Mouse (Mus musculus): ENCODE results near the gene Serpina3g. TPM values are rescaled to one million over a fixed set of nuclear protein-coding genes. Genes with fewer than 3 reads are reported as not detected.
"Not testable (repeated sequence)": the region's sequence is repeated elsewhere in the genome, so short reads cannot be mapped to it uniquely, and the experiment has no call there.

Serpina3g gene
- polyA plus RNA-seq, 1 experiment from 2014 or later: 1.9 TPM

DNA sequence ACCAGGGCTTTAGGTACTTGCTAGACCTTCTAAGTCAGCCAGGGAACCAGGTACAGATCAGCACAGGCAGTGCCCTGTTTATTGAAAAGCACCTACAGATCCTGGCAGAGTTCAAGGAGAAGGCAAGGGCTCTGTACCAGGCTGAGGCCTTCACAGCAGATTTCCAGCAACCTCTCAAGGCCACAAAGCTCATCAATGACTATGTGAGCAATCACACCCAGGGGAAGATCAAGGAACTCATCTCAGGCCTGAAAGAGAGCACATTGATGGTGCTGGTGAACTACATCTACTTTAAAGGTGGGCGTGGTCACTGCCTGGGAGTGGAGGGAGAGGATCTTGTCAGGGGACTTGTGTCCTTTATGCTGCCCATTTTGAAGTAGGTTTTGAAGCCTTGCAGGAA lies 2.0 kb downstream of the Serpina3g start:
- ATAC-seq, H3K4me2 ChIP-seq: not testable (repeated sequence)

DNA sequence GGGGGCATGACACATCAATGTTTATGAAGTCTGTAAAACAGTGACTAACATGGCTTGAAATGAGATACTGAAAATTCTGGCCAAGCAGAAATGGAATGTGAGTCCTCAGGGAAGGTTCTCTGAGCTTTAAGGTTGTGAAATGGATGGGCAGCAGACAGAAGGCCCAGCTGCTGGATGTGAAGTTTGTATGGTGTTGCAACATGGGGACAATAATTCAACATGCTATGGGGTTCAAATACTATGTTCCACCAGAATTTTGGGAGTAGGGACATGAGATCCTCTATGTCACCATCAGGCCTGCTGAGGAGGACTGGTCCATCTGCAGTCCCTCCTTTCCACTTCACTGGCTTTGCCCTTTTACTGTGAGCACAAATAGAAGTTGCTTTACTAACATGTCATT lies 7.3 kb downstream of the Serpina3g start:
- no peaks in the 10 kb centered on the region for H3K9me3 ChIP-seq (replicated peaks)
- no peaks in the 10 kb centered on the region for H3K27me3 ChIP-seq (replicated peaks)
- H3K9ac ChIP-seq: no peak overlapping the region
- no peak for ATAC-seq
- no peak overlapping the region for H3K4me3 ChIP-seq
- no peaks in the 10 kb centered on the region for H3K4me1 ChIP-seq
- H3K36me3 ChIP-seq: no peaks in the 10 kb centered on the region
- H3K4me2 ChIP-seq: no peak overlapping the region
- no peak overlapping the region for H3K27ac ChIP-seq

More for the DNA sequence above, 2.0 kb downstream of the Serpina3g start:
- not testable (repeated sequence) for H3K9me3 ChIP-seq (replicated peaks); H3K27me3 ChIP-seq (replicated peaks); H3K4me3 ChIP-seq; H3K36me3 ChIP-seq; H3K27ac ChIP-seq; H3K9ac ChIP-seq
- 63% methylated on average over 1 of the region's 1 CpGs for WGBS (ENCODE audit: insufficient replicate concordance)
- peaks cover 11% of the 10 kb centered on the region; the same call in 1 of the 2 replicates for H3K4me1 ChIP-seq

DNA sequence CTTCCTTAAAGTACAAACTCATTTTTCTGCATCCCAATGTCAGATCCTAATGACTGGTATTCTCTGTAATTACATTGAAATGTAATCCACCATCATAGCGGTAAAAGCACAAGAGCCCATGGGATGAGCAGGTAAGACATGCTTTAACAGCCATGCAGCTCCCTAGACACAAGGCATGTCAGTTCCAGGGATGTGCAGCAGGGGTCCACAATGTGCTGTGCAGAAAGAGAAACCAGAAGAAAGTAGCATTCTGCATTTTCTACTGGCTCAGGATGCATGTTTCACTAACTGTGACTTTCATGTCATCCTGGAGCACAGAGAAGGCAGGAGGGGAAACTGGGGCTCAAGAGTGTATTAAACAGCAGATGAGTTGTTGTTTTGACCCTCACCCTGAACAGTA lies 9.0 kb downstream of the Serpina3g start:
- H3K4me3 ChIP-seq: no peak overlapping the region
- no peak overlapping the region for H3K27ac ChIP-seq
- H3K27me3 ChIP-seq (replicated peaks): no peaks in the 10 kb centered on the region
- no peak for ATAC-seq
- H3K9me3 ChIP-seq (replicated peaks): no peaks in the 10 kb centered on the region
- no peaks in the 10 kb centered on the region for H3K4me1 ChIP-seq
- H3K9ac ChIP-seq: no peak overlapping the region
- H3K36me3 ChIP-seq: no peaks in the 10 kb centered on the region
- WGBS (ENCODE audit: insufficient replicate concordance): 65% methylated on average over 1 of the region's 1 CpGs
- H3K4me2 ChIP-seq: no peak overlapping the region

GRCm38 (mm10) chr12:104245595-104245994 lies 9.6 kb downstream of the Serpina3g start:
- Histone ChIP-seq H3K9ac (no peak overlapping the region), H3K27ac (no peak overlapping the region), H3K9me3 (replicated peaks) (no peaks in the 10 kb centered on the region), H3K36me3 (no peaks in the 10 kb centered on the region), H3K4me1 (no peaks in the 10 kb centered on the region), H3K4me3 (no peak overlapping the region), H3K27me3 (replicated peaks) (no peaks in the 10 kb centered on the region), H3K4me2 (no peak overlapping the region)
- no peak for ATAC-seq
- WGBS (ENCODE audit: insufficient replicate concordance): 55% methylated on average over 3 of the region's 3 CpGs

DNA sequence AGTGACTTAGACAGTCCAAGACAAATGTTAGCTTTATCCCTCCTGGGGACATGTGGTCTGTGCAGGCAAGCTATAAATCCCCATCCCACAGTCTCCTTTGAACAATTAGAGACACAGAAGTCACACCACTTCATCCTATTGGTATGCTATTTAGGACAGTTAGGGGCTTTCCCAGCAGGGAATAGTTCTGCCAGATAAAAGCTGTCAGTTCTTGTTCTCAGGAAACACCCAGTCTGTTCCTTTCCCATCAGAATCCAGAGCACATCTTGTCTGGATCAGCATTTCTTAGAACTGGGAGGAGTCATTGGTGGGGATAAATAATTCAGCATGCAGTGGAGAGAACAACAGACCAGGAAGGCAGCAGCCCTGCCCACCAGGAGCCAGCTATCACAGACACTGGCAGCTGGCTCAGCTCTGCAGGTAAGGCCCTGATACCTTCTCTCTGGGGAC lies 11.5 kb downstream of the Serpina3g start:
- ATAC-seq: no peak
- Histone ChIP-seq H3K4me1 (no peaks in the 10 kb centered on the region), H3K9me3 (replicated peaks) (no peaks in the 10 kb centered on the region), H3K4me2 (no peak overlapping the region), H3K36me3 (no peaks in the 10 kb centered on the region), H3K27ac (no peak overlapping the region), H3K4me3 (no peak overlapping the region), H3K9ac (no peak overlapping the region), H3K27me3 (replicated peaks) (no peaks in the 10 kb centered on the region)

DNA sequence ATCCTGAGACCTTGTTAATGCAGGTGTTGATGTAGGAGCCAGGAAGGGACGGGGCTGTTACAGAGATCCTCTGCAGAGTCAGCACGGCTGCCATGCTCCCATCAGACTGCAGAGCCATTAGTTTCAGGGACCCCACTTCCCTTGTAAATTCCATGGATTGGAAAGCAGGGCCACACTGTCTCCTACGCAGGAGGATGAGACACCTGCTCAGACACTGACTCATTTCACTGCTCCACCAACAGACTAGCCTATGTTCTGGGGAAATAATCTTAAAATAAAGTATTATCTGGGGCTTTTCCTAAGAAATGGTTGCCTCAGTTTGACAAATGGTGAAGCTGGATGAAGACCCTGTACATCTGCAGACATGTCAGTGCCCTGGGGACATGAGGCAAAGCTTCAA lies 12.2 kb downstream of the Serpina3g start:
- H3K36me3 ChIP-seq: no peaks in the 10 kb centered on the region
- H3K27me3 ChIP-seq (replicated peaks): no peaks in the 10 kb centered on the region
- WGBS (ENCODE audit: insufficient replicate concordance): 55% methylated on average over 3 of the region's 3 CpGs
- no peak for ATAC-seq
- no peaks in the 10 kb centered on the region for H3K4me1 ChIP-seq
- no peak overlapping the region for H3K9ac ChIP-seq
- no peak overlapping the region for H3K4me3 ChIP-seq
- H3K27ac ChIP-seq: no peak overlapping the region
- no peak overlapping the region for H3K4me2 ChIP-seq
- H3K9me3 ChIP-seq (replicated peaks): no peaks in the 10 kb centered on the region

- 42% methylated on average over 3 of the region's 3 CpGs for WGBS (ENCODE audit: insufficient replicate concordance)
- no peak for ATAC-seq
Observed at GRCm38 (mm10) chr12:104261041-104261440, 25.0 kb downstream of the Serpina3g start.

DNA sequence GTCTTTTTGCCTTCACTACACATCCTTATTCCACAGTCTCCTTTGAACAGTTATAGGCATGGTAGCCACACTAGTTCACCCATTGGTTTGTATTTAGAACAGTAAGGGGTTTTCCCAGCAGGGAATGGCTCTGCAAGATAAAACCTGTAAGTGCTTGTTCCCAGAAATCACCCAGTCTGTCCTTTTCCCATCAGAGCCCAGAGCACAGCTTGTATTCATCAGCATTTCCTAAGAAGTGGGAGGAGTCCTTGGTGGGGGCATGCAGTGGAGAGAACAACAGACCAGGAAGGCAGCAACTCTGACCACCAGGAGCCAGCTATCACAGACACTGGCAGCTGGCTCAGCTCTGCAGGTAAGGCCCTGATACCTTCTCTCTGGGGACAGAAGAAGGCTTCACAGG lies 26.8 kb downstream of the Serpina3g start, which contains the start of gene Serpina3i:
TSS of gene Serpina3i (plus strand) at position 260 of the 400 bp plus-strand sequence.
- no peak within 1 kb of the TSS for H3K4me2 ChIP-seq
- H3K9me3 ChIP-seq (replicated peaks): no peaks in the 10 kb centered on the region
- no peak within 1 kb of the TSS for H3K9ac ChIP-seq
- no peak for ATAC-seq
- H3K27me3 ChIP-seq (replicated peaks): no peaks in the 10 kb centered on the region
- no peaks in the 10 kb centered on the region for H3K4me1 ChIP-seq
- H3K27ac ChIP-seq: no peak within 1 kb of the TSS
- no peak within 1 kb of the TSS for H3K4me3 ChIP-seq
- H3K36me3 ChIP-seq: no peaks in the 10 kb centered on the region

More at GRCm38 (mm10) chr12:104261041-104261440, 25.0 kb downstream of the Serpina3g start:
- no peak overlapping the region for H3K27ac ChIP-seq
- H3K4me1 ChIP-seq: no peaks in the 10 kb centered on the region
- H3K4me2 ChIP-seq: no peak overlapping the region
- H3K4me3 ChIP-seq: no peak overlapping the region
- no peaks in the 10 kb centered on the region for H3K27me3 ChIP-seq (replicated peaks)
- no peak overlapping the region for H3K9ac ChIP-seq
- H3K36me3 ChIP-seq: no peaks in the 10 kb centered on the region
- H3K9me3 ChIP-seq (replicated peaks): no peaks in the 10 kb centered on the region

DNA sequence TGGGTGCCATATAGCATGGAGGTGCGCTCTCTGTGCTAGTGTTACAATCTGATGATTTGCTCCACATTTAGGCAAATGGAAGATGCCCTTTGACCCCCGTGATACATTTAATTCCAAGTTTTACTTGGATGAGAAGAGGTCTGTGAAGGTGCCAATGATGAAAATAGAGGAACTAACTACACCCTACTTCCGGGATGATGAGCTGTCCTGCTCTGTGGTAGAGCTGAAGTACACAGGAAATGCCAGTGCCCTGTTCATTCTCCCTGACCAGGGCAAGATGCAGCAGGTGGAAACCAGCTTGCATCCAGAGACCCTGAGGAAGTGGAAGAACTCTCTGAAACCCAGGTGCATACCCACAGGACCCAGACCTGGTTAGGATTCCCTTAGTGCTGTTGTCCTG lies 30.3 kb downstream of the Serpina3g start:
- Histone ChIP-seq H3K36me3 (no peaks in the 10 kb centered on the region), H3K9me3 (replicated peaks) (no peaks in the 10 kb centered on the region), H3K27ac (no peak overlapping the region), H3K4me2 (no peak overlapping the region), H3K9ac (no peak overlapping the region), H3K4me3 (no peak overlapping the region), H3K27me3 (replicated peaks) (no peaks in the 10 kb centered on the region), H3K4me1 (no peaks in the 10 kb centered on the region)
- no peak for ATAC-seq
- whole genome bisulfite sequencing (ENCODE audit: insufficient replicate concordance): 39% methylated on average over 3 of the region's 3 CpGs

GRCm38 (mm10) chr12:104278216-104279055 lies 42.4 kb downstream of the Serpina3g start:
- no peak overlapping the region for H3K4me2 ChIP-seq
- no peak overlapping the region for H3K27ac ChIP-seq
- WGBS (ENCODE audit: insufficient replicate concordance): 75% methylated on average over 18 of the region's 18 CpGs
- H3K4me1 ChIP-seq: no peaks in the 10 kb centered on the region
- H3K4me3 ChIP-seq: no peak overlapping the region
- H3K27me3 ChIP-seq (replicated peaks): no peaks in the 10 kb centered on the region
- H3K36me3 ChIP-seq: no peaks in the 10 kb centered on the region
- H3K9ac ChIP-seq: no peak overlapping the region
- H3K9me3 ChIP-seq (replicated peaks): no peaks in the 10 kb centered on the region
- ATAC-seq: no peak

DNA sequence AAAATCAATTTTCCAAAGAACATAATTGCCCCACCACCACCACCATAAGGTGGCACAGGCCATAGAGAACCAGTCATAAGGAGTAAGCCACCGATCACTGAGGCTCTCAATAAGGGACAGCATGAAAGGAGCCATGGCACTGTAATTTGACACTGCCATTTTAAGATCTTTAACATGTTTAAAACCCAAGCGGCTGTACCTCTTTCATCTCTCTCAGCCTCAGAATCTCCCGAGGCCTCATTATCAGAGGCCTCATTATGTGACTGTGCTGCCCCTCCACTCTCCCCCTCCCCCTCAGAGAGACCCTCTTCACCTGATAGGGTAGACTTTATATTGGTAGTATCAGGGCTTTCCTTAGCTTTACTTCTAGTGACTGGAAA lies 43.0 kb downstream of the Serpina3g start:
- no peak for ATAC-seq
- WGBS (ENCODE audit: insufficient replicate concordance): 37% methylated on average over 3 of the region's 3 CpGs
- no peak overlapping the region for H3K4me3 ChIP-seq
- no peaks in the 10 kb centered on the region for H3K4me1 ChIP-seq
- no peaks in the 10 kb centered on the region for H3K27me3 ChIP-seq (replicated peaks)
- no peaks in the 10 kb centered on the region for H3K9me3 ChIP-seq (replicated peaks)
- no peaks in the 10 kb centered on the region for H3K36me3 ChIP-seq
- no peak overlapping the region for H3K9ac ChIP-seq
- H3K4me2 ChIP-seq: no peak overlapping the region
- H3K27ac ChIP-seq: no peak overlapping the region

DNA sequence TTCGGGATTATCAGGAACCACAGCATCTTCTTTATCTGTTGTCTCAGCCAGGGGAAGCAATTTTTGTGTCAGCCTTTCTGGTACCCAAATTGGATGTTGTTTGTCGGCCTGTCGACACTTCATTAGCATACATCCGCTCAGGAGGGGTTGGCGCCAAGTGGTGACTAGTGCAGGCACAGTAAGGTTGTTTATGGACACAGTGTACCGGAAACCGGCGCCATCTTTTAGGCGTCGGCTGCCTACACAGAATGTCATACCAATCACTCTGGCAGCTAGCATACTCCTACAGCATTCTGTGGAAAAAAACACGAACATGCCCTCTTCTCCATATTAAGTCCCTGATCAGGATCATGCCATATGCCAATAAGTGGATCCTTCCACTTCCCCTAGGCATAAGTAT lies 47.3 kb downstream of the Serpina3g start:
- 74% methylated on average over 11 of the region's 11 CpGs for WGBS (ENCODE audit: insufficient replicate concordance)
- no peak for ATAC-seq

GRCm38 (mm10) chr12:104288336-104288735 lies 52.3 kb downstream of the Serpina3g start:
- H3K4me1 ChIP-seq: no peaks in the 10 kb centered on the region
- no peaks in the 10 kb centered on the region for H3K9me3 ChIP-seq (replicated peaks)
- H3K4me3 ChIP-seq: no peak overlapping the region
- no peaks in the 10 kb centered on the region for H3K27me3 ChIP-seq (replicated peaks)
- no peak overlapping the region for H3K27ac ChIP-seq
- H3K9ac ChIP-seq: no peak overlapping the region
- no peak for ATAC-seq
- H3K4me2 ChIP-seq: no peak overlapping the region
- no peaks in the 10 kb centered on the region for H3K36me3 ChIP-seq

More for the DNA sequence above, 47.3 kb downstream of the Serpina3g start:
- Histone ChIP-seq H3K9ac (no peak overlapping the region), H3K27ac (no peak overlapping the region), H3K4me3 (no peak overlapping the region), H3K4me1 (no peaks in the 10 kb centered on the region), H3K27me3 (replicated peaks) (no peaks in the 10 kb centered on the region), H3K36me3 (no peaks in the 10 kb centered on the region), H3K9me3 (replicated peaks) (no peaks in the 10 kb centered on the region), H3K4me2 (no peak overlapping the region)

All from liver, embryonic 12.5 days (tissue).